Mouse (Mus musculus): ENCODE measurements at regions not wholly inside any gene's neighbourhood (a gene's known extent, or its start where the extent isn't known, plus 50 kb on each side); places are given as distances from the start of the nearest gene placed in this dataset.

DNA sequence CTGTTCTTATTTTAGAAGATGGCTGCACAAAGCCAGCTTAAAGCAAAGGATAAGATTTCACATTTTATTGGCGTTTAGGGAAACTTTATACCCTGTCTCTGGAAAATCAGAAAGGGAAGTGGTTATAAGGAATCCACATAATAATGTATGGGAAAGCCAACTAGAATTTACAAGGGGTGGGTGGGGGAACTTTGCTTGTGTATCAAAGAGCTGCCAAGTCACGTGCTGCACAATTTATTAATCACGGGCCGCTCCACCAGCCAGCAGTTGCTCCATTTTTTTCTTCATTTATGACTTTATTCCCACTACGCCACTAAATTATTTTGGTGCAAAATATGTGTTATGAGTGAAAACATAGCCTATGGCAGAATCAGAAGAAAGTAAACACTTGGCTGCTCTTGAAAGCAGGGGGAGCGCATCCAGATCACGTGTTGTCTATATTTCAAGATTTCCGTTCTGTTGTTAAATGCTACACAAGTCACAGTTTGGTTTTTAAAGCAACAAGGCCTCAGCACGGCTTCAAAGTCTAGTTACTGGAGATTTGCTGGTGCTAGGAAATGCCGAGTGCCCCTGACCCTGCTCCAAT lies 123.9 kb upstream of the Ferd3l start:
- DNase-seq (ENCODE audit: low spot score) (peak; percentile 90), ATAC-seq (ENCODE audit: low FRiP score, low read depth) (peak; percentile 89)
- H3K36me3 ChIP-seq (ENCODE audit: control insufficient read depth, insufficient read depth, low read length) = no peaks in the 10 kb centered on the region
- H3K27ac ChIP-seq (replicated peaks; ENCODE audit: low read depth, low read length) = no peak overlapping the region
- H3K4me2 ChIP-seq (replicated peaks; ENCODE audit: low read depth, low read length, severe bottlenecking) = peak overlapping the region; percentile 22; the same call in 1 of the 2 replicates
- no peak overlapping the region for H3K9ac ChIP-seq (ENCODE audit: low read depth, low read length, severe bottlenecking)
- no peaks in the 10 kb centered on the region for H3K27me3 ChIP-seq (ENCODE audit: control insufficient read depth, insufficient read depth, low read length)
- 21% methylated on average over 10 of the region's 10 CpGs for WGBS
- H3K9me3 ChIP-seq (ENCODE audit: control insufficient read depth, low read length) = no peaks in the 10 kb centered on the region
- TF ChIP-seq POLR2A (IDR thresholded peaks at IDR 0.05; ENCODE audit: borderline replicate concordance, extremely low read depth, insufficient read depth, insufficient read length) = no peak
- H3K4me1 ChIP-seq (ENCODE audit: control insufficient read depth, insufficient read depth, low read length) = peaks cover 10% of the 10 kb centered on the region
- no peak overlapping the region for H3K4me3 ChIP-seq (replicated peaks; ENCODE audit: low read length)

GRCm38 (mm10) chr12:33825571-33825970 lies 102.7 kb upstream of the Ferd3l start:
- Histone ChIP-seq H3K4me1 (ENCODE audit: control insufficient read depth, insufficient read depth, low read length) (no peaks in the 10 kb centered on the region), H3K27ac (replicated peaks; ENCODE audit: low read depth, low read length) (no peak overlapping the region), H3K27me3 (ENCODE audit: control insufficient read depth, insufficient read depth, low read length) (no peaks in the 10 kb centered on the region), H3K36me3 (ENCODE audit: control insufficient read depth, insufficient read depth, low read length) (no peaks in the 10 kb centered on the region), H3K4me2 (replicated peaks; ENCODE audit: low read depth, low read length, severe bottlenecking) (no peak overlapping the region), H3K9me3 (ENCODE audit: control insufficient read depth, low read length) (no peaks in the 10 kb centered on the region), H3K9ac (ENCODE audit: low read depth, low read length, severe bottlenecking) (no peak overlapping the region), H3K4me3 (replicated peaks; ENCODE audit: low read length) (no peak overlapping the region)
- ATAC-seq (ENCODE audit: low FRiP score, low read depth) = no peak
- DNase-seq (ENCODE audit: low spot score) = no peak
- TF ChIP-seq POLR2A (IDR thresholded peaks at IDR 0.05; ENCODE audit: borderline replicate concordance, extremely low read depth, insufficient read depth, insufficient read length) = no peak

- TF ChIP-seq POLR2A (IDR thresholded peaks at IDR 0.05; ENCODE audit: borderline replicate concordance, extremely low read depth, insufficient read depth, insufficient read length) = no peak
- Histone ChIP-seq H3K4me1 (ENCODE audit: control insufficient read depth, insufficient read depth, low read length) (no peaks in the 10 kb centered on the region), H3K27me3 (ENCODE audit: control insufficient read depth, insufficient read depth, low read length) (no peaks in the 10 kb centered on the region), H3K4me2 (replicated peaks; ENCODE audit: low read depth, low read length, severe bottlenecking) (no peak overlapping the region), H3K9ac (ENCODE audit: low read depth, low read length, severe bottlenecking) (no peak overlapping the region), H3K36me3 (ENCODE audit: control insufficient read depth, insufficient read depth, low read length) (no peaks in the 10 kb centered on the region), H3K4me3 (replicated peaks; ENCODE audit: low read length) (no peak overlapping the region), H3K9me3 (ENCODE audit: control insufficient read depth, low read length) (no peaks in the 10 kb centered on the region), H3K27ac (replicated peaks; ENCODE audit: low read depth, low read length) (no peak overlapping the region)
- ATAC-seq (ENCODE audit: low FRiP score, low read depth) (no peak), DNase-seq (ENCODE audit: low spot score) (peak; percentile 25)
Measured at GRCm38 (mm10) chr12:33849088-33849487, 79.1 kb upstream of the Ferd3l start.

DNA sequence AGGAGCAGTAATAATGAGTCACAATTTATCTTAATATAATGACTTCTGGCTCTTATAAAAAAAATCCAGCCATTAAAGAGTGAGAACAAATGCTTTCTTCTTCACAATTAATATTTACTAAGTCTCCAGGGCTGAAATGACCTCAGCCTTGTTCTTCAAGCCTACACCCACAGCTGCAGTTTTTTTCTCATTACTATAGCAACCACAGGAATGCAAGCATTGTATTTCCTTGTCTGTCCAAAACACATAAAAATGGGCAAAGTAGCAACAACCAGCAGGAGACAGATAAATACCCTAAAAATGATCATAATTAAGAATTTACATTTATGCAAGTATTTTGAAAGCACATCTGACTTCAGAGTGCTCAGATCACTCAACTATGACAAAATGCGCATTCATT lies 76.5 kb upstream of the Ferd3l start:
- DNase-seq (ENCODE audit: low spot score) (peak; percentile 40), ATAC-seq (ENCODE audit: low FRiP score, low read depth) (peak; percentile 53; the same call in 1 of the 2 replicates)
- H3K9ac ChIP-seq (ENCODE audit: low read depth, low read length, severe bottlenecking) = no peak overlapping the region
- H3K4me1 ChIP-seq (ENCODE audit: control insufficient read depth, insufficient read depth, low read length) = no peaks in the 10 kb centered on the region
- no peaks in the 10 kb centered on the region for H3K36me3 ChIP-seq (ENCODE audit: control insufficient read depth, insufficient read depth, low read length)
- no peaks in the 10 kb centered on the region for H3K27me3 ChIP-seq (ENCODE audit: control insufficient read depth, insufficient read depth, low read length)
- WGBS = 77% methylated on average over 1 of the region's 1 CpGs
- no peak overlapping the region for H3K4me3 ChIP-seq (replicated peaks; ENCODE audit: low read length)
- H3K27ac ChIP-seq (replicated peaks; ENCODE audit: low read depth, low read length) = no peak overlapping the region
- no peak overlapping the region for H3K4me2 ChIP-seq (replicated peaks; ENCODE audit: low read depth, low read length, severe bottlenecking)
- no peak for TF ChIP-seq POLR2A (IDR thresholded peaks at IDR 0.05; ENCODE audit: borderline replicate concordance, extremely low read depth, insufficient read depth, insufficient read length)
- no peaks in the 10 kb centered on the region for H3K9me3 ChIP-seq (ENCODE audit: control insufficient read depth, low read length)

All from limb, embryonic 14.5 days (tissue).